Mouse (Mus musculus): ENCODE measurements around the gene Tmem8b.

Tmem8b gene

DNA sequence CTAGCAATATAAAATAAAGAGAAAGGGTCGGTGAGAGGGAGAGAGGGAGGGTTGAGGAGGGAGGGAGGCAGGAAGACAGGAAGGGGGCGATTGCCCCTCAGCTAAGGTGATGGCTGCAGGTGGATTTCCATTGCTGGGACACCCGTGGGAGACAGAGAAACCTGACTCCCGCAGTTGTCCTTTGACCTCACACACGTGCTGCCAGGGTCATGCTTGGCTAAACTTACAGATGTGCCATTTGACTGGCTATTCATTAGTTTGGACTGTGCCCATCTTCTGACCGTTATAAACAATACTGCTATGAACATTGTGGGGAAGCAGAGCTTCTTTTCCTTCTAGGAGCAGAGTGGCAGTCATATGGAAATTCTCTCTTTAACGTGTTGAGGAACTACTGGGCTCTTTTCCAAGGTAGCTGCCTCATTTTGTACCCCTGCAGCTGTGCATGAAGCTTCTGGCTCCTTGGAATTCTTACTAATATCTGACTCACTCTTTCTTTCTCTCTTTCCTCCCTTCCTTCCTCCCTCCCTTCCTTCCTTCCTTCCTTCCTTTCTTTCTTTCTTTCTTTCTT is 45.0 kb downstream of the Tmem8b start:
- peak; percentile 65; the same call in 1 of the 2 replicates for ATAC-seq (ENCODE audit: low TSS enrichment)

DNA sequence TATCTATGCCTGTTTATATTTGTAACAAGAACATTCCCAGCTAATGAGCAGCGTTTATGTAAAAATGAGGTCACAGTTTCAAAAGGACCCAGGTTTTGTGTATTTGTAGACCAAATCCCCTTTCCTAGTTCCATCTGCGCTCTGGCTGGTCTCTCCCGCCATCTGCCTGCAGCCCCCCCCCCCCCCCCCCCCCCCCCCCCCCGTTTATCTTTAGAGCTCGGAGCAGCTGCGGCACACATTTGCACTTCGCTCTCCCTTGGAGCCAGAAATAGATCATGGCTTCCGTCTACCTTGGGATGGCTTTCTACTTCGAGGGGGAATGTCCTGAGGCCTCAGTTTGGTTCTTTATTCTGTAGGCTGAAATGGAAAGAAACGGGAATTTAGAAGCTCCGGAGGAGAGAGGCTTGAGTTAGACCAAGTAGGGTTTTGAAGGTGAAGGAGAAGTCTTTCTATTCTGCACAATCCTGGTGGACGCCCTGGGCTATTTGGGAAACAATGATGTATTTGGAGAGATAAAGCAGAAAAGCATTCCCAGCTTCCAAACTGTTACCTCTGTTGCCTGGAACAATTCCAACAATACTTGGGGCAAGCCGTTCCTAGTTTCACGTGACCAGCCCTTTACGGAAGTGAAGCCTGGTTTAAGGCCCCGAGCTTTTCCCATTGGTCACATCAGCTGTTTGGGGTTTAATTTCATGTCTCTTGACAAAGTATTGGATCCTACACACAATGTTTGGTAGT is 51.9 kb downstream of the Tmem8b start:
- ATAC-seq (ENCODE audit: low TSS enrichment) = no peak; the same call in 1 of the 2 replicates

DNA sequence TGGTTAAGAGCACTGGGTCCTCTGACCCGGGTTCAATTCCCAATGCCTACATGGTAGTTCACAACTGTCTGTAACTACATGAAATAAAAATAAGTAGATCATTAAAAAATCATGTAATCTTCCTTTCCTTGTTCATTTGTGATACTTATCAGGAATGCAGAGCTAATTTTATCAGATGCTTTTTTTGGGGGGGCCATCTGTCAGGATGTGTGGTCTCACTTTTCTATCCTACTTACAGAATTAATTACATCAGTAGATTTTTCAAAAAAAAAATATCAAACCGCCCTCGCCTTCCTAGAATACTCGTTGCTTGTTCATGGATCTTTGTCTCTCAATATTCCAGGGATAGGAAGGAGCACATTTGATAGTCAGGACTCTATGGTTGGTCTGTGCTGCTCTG is 53.4 kb downstream of the Tmem8b start:
- ATAC-seq (ENCODE audit: low TSS enrichment) = no peak

DNA sequence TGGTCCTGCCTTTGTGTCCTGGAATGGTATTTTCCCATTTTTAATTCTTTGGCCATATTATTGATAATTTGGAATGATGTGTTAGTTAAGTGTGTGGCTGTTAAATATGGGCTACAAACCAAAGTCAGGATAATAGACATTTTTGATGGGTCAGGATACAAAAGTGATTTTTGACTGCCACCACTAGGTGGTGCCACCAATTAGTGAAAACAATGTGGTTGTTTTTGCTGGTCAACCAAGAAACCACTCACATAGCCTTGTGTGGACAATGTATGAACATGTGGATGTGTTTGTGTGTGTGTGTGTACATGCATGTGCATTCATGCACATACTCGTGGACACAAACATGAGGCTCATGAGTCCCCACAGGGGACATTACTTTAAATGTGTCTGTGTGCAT is 56.0 kb downstream of the Tmem8b start:
- ATAC-seq (ENCODE audit: low TSS enrichment) = no peak

DNA sequence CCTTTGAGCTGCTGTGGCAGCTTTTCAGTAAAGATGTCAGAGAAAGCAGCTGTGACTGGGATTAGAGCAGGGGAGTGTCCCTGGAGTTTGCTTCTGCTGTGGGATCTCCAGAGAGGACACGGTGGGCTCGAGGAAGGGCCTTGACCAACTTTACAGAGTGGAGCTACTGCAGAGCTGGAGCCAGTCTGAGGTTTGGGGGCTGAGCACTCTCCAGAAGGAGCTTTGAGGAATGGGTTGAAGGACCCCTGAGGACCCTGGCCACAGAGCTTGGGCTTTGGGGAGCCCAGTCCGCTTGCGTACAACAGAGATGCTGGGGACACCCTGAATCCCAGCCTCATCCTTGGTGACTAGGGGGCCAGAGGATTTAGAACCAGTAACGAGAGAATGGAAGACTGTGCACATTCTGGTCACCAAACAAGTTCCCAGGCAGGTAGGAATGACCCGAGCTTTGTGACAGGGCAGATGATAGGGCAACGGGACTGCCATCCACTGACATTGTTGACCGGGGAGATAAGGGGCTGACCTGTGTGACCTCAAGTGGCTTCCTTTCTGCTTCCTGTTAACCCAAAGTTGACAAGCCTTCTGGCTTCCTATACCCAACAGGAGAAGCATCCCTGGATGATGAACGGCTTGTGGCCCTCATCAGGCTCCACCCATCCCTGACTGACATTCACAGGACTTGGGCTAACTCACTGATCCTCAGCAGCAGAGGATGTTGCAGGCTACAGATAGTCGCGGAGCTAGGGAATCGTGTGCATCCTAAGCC is 57.6 kb downstream of the Tmem8b start:
- ATAC-seq (ENCODE audit: low TSS enrichment) = 0 out of 2 replicates have a peak, but pooled peaks have one; percentile 18

DNA sequence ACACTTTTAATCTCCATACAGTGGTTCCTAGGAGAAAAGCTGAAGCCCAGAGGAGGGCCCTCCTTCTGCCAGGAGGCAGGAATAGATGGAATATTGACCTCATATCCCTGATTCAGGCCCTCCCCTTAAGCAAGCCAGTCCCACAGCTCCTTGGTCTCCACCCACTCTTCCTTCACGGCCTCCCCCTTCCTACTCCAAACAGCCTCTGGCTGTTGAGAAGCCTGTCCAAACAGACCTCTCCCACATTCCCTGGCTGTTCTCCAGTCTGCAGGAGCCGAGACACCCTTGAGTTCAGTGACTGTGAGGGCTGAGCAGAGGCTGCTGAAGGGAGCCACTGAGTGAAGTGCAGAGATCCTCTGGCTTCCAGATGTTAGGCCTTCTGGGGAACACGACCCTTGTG is 58.2 kb downstream of the Tmem8b start, which contains the start of gene Hrct1:
Gene Hrct1 (plus strand): TSS at position 194 of the 400 bp plus-strand sequence.
- peak; percentile 29; the same call in 1 of the 2 replicates for ATAC-seq (ENCODE audit: low TSS enrichment)

DNA sequence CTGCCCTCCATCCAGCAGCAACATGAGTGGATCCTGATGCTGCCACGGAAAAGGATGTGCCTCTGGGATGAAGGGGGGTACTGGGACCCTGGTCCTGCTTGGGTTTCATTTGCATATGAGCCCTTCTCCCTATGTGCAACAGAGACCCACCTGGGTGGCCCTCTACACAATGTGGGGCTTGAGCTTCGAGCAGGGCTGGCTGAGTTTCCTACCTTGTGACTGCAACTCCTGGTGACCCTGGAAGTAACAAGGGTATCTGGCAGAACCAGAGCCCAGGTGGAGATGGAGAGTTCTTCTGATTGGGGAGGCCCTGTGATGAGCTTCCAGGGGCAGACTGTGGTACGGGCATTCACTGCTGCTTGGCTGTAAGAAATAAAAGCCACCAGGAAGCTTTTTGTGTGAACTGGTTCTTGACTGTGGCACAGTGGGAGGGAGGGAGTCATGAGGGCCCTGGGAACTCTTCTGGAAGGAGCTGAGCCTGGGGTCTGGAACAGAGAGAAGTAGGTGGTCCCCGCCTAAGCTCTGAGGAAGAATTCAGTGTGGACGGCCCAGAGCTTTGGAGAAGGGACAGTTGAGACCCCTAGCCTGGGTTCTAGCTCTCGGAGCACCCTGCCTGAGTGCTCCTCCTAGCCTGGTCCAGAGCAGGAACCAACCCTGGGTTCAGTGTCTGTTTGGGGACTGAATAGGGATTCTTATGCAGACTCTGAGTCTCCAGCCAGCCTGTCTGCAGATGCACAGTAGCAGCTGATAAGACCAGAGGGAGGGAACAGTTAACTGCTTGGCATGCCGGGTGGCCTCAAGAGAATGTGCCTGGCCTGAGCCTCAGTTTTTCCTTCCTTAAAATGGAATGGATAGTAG is 59.2 kb downstream of the Tmem8b start:
- no peak for ATAC-seq (ENCODE audit: low TSS enrichment)

DNA sequence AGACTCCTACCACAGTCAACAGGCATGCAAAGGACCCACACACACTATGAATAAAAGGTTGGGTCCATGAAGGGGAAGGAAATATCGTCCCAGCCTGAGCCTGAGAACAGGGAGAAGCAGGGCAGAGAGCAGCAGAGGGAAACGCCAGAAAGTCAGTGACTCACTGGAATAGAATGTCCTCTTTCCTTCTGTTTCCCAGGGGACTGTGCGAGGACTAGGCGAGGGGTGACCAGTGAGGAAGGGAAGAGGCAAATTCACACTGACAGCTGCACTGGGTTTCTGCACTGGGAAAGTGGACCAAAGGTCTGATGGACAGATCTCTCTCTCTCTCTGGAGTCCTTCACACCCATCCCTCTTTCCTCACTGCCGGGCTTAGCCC is 59.8 kb downstream of the Tmem8b start:
- no peak for ATAC-seq (ENCODE audit: low TSS enrichment)

DNA sequence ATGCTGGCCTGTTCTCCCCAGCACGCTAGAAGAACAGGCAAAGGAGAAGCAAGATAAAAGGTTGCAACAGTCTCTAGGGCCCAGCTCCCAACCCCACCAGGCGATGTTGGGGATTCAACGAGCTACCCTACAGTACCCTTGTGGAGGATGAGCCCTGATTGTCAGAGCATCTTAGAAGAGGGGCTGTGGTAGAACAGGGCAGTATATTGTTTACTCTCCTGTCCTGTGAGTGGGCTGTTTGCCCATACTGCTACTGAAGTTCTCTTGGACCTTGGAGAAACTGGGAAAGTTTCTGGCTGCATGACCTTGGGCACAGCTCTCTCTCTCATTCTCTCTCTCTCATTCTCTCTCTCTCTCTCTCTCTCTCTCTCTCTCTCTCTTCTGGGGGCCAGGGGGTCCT is 60.4 kb downstream of the Tmem8b start:
- ATAC-seq (ENCODE audit: low TSS enrichment) = no peak

DNA sequence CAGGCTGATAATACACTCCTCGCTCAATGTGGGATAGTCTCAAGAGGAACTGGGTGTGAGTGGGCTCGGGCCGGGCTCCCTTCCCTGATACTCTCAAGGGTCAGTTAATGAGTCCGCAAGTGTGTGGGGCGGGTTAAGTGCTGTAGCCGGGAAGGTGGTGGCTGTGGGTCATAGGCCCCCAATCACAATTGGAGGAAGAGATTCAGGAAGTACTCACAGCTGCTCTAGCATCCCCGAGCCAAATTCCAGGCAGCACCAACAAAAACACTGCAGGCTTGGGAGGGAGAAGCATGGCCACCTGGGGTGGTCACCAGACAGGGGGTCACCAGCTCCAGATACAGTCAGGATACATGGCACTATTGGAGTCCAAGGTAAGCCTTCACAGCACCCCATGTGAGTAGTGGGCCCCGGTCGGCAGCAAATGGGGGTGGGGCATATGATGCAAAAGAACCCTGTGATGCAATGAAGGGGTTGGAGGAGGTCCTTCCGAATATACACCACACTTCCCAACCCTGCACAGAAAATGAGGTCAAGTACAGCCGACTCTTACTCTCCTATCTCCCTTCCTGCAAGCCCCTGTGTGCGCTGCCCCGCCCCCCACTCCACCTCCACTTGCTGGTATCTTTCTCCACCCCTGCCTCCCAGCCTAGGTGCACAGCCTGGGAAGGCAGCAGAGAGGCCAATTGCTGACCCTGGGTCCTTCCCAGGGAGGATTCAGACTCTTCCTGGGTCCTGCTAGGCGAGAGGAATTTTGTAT is 61.2 kb downstream of the Tmem8b start, which contains the start of gene Spaar:
Gene Spaar (plus strand): TSS at position 241 of the 757 bp plus-strand sequence.
- ATAC-seq (ENCODE audit: low TSS enrichment) = no peak

DNA sequence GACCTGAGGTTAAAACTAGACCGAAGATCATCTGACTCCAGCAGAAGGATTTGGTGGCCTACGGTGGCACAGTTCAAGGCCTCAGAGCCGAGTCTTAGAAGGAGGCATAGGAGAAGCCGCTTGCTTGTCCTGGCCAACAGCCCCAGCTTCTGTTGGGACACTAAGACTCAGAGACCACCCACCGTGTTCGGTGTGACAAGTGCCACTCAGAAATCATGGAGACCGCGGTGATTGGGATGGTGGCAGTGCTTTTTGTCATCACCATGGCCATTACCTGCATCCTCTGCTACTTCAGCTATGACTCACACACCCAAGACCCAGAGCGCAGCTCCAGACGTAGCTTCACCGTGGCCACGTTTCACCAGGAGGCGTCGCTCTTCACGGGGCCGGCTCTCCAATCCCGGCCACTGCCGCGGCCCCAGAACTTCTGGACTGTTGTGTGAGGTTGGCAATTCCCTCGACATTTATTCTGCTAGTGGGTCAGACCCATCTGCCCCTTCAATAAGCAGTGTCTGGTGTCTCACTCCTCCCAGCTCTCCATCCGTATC is 62.1 kb downstream of the Tmem8b start:
- no peak for ATAC-seq (ENCODE audit: low TSS enrichment)

DNA sequence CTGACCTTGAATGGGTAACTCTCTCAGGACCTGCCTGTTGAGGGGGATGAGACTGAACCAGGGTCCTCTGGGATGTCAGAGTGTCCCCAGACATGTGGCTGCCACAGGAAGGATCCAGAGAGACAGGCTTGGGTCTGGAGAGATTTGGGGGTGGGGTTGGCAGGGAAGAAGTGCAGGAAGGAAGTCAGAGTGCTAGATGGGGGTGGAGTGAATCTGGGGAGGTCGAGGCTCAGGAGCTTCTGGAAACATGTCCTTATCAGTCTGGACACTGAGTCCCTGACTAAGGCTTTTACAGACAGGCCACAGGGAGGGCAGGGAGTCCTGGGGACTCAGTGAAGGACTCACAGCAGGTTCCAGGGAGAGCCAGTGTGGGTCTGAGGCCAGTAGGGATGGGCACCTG is 63.4 kb downstream of the Tmem8b start:
- no peak for ATAC-seq (ENCODE audit: low TSS enrichment)

DNA sequence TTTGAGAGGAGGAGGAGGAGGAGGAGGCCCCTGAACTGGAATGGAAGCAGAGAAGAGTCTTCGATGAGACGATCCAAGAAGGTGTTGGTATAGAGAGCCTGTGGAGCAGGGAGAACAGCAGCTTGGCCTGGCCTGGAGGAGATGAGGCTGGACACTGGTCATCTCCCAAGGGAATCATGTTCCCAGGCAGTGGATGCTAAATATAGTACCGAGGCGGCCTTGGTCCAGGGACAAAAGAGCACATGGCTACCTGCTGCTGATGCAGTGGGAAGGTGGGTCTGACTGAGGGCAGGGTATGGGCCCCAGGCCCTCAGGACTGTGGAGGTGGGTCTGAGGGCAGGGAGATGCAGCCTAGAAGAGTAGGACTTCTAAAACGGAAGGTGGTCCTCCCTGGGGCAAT is 64.4 kb downstream of the Tmem8b start:
- no peak for ATAC-seq (ENCODE audit: low TSS enrichment)

DNA sequence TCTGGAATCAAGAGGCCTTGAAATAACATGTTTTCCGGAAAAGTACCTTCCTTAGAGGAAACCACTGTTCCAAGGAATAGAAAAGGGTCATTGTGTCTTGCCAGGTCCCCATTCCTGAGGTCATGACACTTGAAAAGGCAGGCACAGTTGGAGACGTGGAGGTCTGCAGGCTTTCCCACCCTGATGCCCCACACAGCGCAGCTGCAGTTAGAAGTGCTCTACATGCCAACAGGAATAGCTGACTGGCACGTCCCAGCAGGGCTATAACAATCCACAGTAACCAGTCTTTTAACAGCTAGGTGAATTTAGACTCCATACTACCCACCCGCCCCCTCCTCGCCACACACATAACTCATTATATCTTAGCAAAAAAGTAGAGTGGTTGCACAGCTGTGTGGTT is 68.4 kb downstream of the Tmem8b start:
- no peak for ATAC-seq (ENCODE audit: low TSS enrichment)

DNA sequence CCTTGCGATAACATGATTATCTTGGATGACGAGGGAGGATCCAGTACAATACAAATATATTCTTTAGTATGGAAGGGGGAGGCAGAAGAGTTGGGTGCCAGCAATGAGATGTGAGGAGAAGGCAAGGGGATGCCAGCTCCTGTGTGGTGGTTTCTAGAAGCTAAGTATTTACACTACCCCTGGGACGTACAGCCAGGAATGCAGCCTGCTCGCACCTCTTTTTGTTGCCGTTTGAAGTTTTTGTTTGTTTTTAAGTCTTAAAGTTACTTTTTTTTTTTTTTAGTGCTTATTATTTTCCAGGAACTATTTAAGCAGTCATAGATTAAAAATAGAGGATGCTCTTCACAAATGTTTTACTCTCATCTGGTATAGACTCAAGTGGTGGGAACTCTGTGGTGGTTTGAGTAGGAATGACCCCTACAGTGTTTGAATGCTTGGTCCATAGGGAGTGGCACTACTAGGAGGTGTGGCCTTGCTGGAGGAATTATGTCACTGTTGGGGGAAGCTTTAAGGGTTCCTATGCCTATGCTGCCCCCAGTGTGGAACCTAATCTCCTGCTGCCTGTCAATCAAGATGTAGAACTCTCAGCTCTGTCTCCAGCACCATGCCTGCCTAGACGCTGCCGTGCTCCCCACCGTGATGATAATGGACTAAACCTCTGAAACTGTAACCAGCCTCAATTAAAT is 70.4 kb downstream of the Tmem8b start:
- no peak for ATAC-seq (ENCODE audit: low TSS enrichment)

DNA sequence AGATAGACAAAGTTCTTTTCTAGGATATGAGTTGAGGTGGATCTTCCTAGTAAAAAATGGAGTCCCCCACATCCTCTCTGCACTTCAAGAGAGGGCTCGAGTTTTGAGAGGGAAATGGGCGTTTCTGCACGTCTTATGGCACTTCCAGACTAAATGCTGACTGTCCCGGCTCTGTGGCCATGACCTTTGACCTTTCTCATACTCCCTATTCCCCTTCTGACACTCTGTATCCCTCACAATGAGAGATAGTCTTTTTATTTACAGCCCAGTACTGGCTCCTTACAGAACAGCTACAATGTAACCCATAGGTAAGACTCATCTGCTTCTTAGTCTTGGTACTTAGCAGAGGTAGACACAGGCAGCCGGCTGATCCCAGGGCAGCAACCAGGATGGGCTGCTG is 72.8 kb downstream of the Tmem8b start:
- no peak for ATAC-seq (ENCODE audit: low TSS enrichment)

Measured in frontal cortex, adult (tissue).